Mouse (Mus musculus) heart, postnatal 25 days (tissue): ENCODE results near the gene Rnd2. TPM values are rescaled to one million over a fixed set of nuclear protein-coding genes. Genes with fewer than 3 reads are reported as not detected.
"Not testable (repeated sequence)": the region's sequence is repeated elsewhere in the genome, so short reads cannot be mapped to it uniquely, and the experiment has no call there.

Source experiments
- DNase-seq: peaks from one replicate; pipeline ENCODE4 v3.0.0; 2022; ENCODE audit warnings: low spot score
- intact Hi-C: fragments of 180-260 bp; cut with DNase I; formaldehyde crosslinking; loops from one replicate; pipeline ENCODE4 v1.15.1; 2025
- total RNA-seq, 2 experiments: library from RNA; stranded (reverse); gene quantifications; 2 replicates each; pipeline ENCODE4 v1.2.3; 2021

The Rnd2 gene
- total RNA-seq, 2 experiments from 2014 or later = 5.7 to 6.2 TPM

- intact Hi-C loops = no loop called here
- no peak for DNase-seq
Measured at GRCm38 (mm10) chr11:101442760-101443159, 22.0 kb upstream of the Rnd2 start.

GRCm38 (mm10) chr11:101446319-101446718 lies 18.5 kb upstream of the Rnd2 start:
- intact Hi-C loops = no loop called here
- DNase-seq = no peak

GRCm38 (mm10) chr11:101446860-101447259 lies 17.9 kb upstream of the Rnd2 start:
- DNase-seq, intact Hi-C loops: not testable (repeated sequence)

GRCm38 (mm10) chr11:101447786-101448185 lies 17.0 kb upstream of the Rnd2 start:
- intact Hi-C loops = loop anchor here (2.0 kb wide), 1 partner anchor 15 kb away; no protein-coding TSS in a partner anchor
- no peak for DNase-seq

- intact Hi-C loops = loop anchor here (2.0 kb wide), 1 partner anchor 14 kb away; no protein-coding TSS in a partner anchor
- DNase-seq = peak; percentile 74
Measured at GRCm38 (mm10) chr11:101448274-101448746, 16.5 kb upstream of the Rnd2 start, which contains the start of gene Ifi35. TSS of gene Ifi35 (plus strand) at chr11:101448407.

- no peak for DNase-seq
- intact Hi-C loops = loop anchor here (2.0 kb wide), 1 partner anchor 14 kb away; no protein-coding TSS in a partner anchor
Measured at GRCm38 (mm10) chr11:101448899-101449298, 15.9 kb upstream of the Rnd2 start.

GRCm38 (mm10) chr11:101449596-101449995 lies 15.2 kb upstream of the Rnd2 start:
- intact Hi-C loops = loop anchor here (2.0 kb wide), 1 partner anchor 13 kb away; no protein-coding TSS in a partner anchor
- not testable (repeated sequence) for DNase-seq

- intact Hi-C loops = loop anchor here (10.0 kb wide), 1 partner anchor 284 kb away; the partner anchor contains the start of gene Dhx8
- no peak for DNase-seq
Measured at GRCm38 (mm10) chr11:101450394-101450793, 14.4 kb upstream of the Rnd2 start.

- intact Hi-C loops = loop anchor here (10.0 kb wide), 1 partner anchor 283 kb away; the partner anchor contains the start of gene Dhx8
- DNase-seq = no peak
Measured at GRCm38 (mm10) chr11:101451536-101451935, 13.3 kb upstream of the Rnd2 start.

- no peak for DNase-seq
- intact Hi-C loops = loop anchor here (10.0 kb wide), 1 partner anchor 283 kb away; the partner anchor contains the start of gene Dhx8
Measured at GRCm38 (mm10) chr11:101452093-101452774, 12.6 kb upstream of the Rnd2 start.

GRCm38 (mm10) chr11:101454702-101455101 lies 10.1 kb upstream of the Rnd2 start:
- intact Hi-C loops = loop anchor here (10.0 kb wide), 1 partner anchor 280 kb away; the partner anchor contains the start of gene Dhx8
- DNase-seq = no peak

GRCm38 (mm10) chr11:101455627-101456026 lies 9.2 kb upstream of the Rnd2 start:
- no peak for DNase-seq
- intact Hi-C loops = loop anchor here (10.0 kb wide), 1 partner anchor 279 kb away; the partner anchor contains the start of gene Dhx8

- DNase-seq = no peak
- intact Hi-C loops = loop anchor here (10.0 kb wide), 1 partner anchor 277 kb away; the partner anchor contains the start of gene Dhx8
Measured at GRCm38 (mm10) chr11:101457631-101458030, 7.2 kb upstream of the Rnd2 start.

- intact Hi-C loops = loop anchor here (10.0 kb wide), 1 partner anchor 277 kb away; the partner anchor contains the start of gene Dhx8
- DNase-seq = no peak
Measured at GRCm38 (mm10) chr11:101458217-101458616, 6.6 kb upstream of the Rnd2 start.

GRCm38 (mm10) chr11:101459716-101460115 lies 5.1 kb upstream of the Rnd2 start:
- intact Hi-C loops = loop anchor here (10.0 kb wide), 1 partner anchor 275 kb away; the partner anchor contains the start of gene Dhx8
- no peak for DNase-seq

- DNase-seq = no peak
- intact Hi-C loops = no loop called here
Measured at GRCm38 (mm10) chr11:101460321-101460720, 4.5 kb upstream of the Rnd2 start.

- DNase-seq = no peak
- intact Hi-C loops = loop anchor here (2.0 kb wide), 1 partner anchor 13 kb away; the partner anchor contains the start of gene Ifi35
Measured at GRCm38 (mm10) chr11:101462141-101462540, 2.7 kb upstream of the Rnd2 start.

GRCm38 (mm10) chr11:101462583-101463440 lies 2.0 kb upstream of the Rnd2 start:
- no peak for DNase-seq
- intact Hi-C loops = loop anchor here (2.0 kb wide), 1 partner anchor 14 kb away; the partner anchor contains the start of gene Ifi35

- intact Hi-C loops = loop anchor here (5.0 kb wide), 1 partner anchor 87 kb away; the partner anchor contains the start of genes Brca1 and Nbr1
- peak; percentile 74 for DNase-seq
Measured at GRCm38 (mm10) chr11:101465101-101465868, 486 bp downstream of the Rnd2 start.
